Mouse (Mus musculus) thymus, postnatal 14 days (tissue): Measurements from ENCODE around the gene Dazap1.

Source experiments
- DNase-seq: peaks from one replicate; pipeline ENCODE4 v3.0.0; 2021

Gene Dazap1

GRCm38 (mm10) chr10:80250059-80250458 lies 11.2 kb upstream of the Dazap1 start:
- no peak for DNase-seq

- DNase-seq = no peak
These were observed 10.7 kb upstream of the Dazap1 start for GRCm38 (mm10) chr10:80250573-80250972.

GRCm38 (mm10) chr10:80252011-80252410 lies 9.3 kb upstream of the Dazap1 start:
- no peak for DNase-seq

- DNase-seq = no peak
These were observed 8.6 kb upstream of the Dazap1 start for GRCm38 (mm10) chr10:80252493-80253274.

GRCm38 (mm10) chr10:80253551-80253950 lies 7.7 kb upstream of the Dazap1 start:
- DNase-seq = no peak

GRCm38 (mm10) chr10:80254331-80255297 lies 6.7 kb upstream of the Dazap1 start:
- DNase-seq = no peak

GRCm38 (mm10) chr10:80255881-80256535 lies 5.3 kb upstream of the Dazap1 start:
- no peak for DNase-seq

GRCm38 (mm10) chr10:80257936-80258335 lies 3.4 kb upstream of the Dazap1 start:
- no peak for DNase-seq

- no peak for DNase-seq
These were observed 2.4 kb upstream of the Dazap1 start for GRCm38 (mm10) chr10:80258752-80259462.

- no peak for DNase-seq
These were observed 1.9 kb upstream of the Dazap1 start for GRCm38 (mm10) chr10:80259463-80259805.

GRCm38 (mm10) chr10:80259861-80260641 lies 1.2 kb upstream of the Dazap1 start:
- no peak for DNase-seq

- DNase-seq = peak; percentile 73
These were observed 291 bp downstream of the Dazap1 start for GRCm38 (mm10) chr10:80261585-80261968.

- no peak for DNase-seq
These were observed 883 bp downstream of the Dazap1 start for GRCm38 (mm10) chr10:80262169-80262568.

GRCm38 (mm10) chr10:80262776-80263365 lies 1.6 kb downstream of the Dazap1 start:
- no peak for DNase-seq

- peak; percentile 99 for DNase-seq
These were observed 3.3 kb downstream of the Dazap1 start for GRCm38 (mm10) chr10:80264341-80265148.

GRCm38 (mm10) chr10:80265149-80265486 lies 3.8 kb downstream of the Dazap1 start:
- no peak for DNase-seq

GRCm38 (mm10) chr10:80270099-80270498 lies 8.8 kb downstream of the Dazap1 start:
- DNase-seq = no peak

GRCm38 (mm10) chr10:80270734-80271181 lies 9.5 kb downstream of the Dazap1 start:
- no peak for DNase-seq

GRCm38 (mm10) chr10:80271186-80271843 lies 10.0 kb downstream of the Dazap1 start:
- DNase-seq = no peak
